Mouse (Mus musculus) spleen, postnatal 36 days (tissue): ENCODE data around the gene Hmgcl.
A peak's percentile ranks its signal among the peaks of the same experiment; 100 is the strongest.
"Not testable (repeated sequence)": the region's sequence is repeated elsewhere in the genome, so short reads cannot be mapped to it uniquely, and the experiment has no call there.

Source experiments
- DNase-seq, 2 experiments: peaks; one replicate each; pipeline ENCODE4 v3.0.0; 2022; ENCODE audit warnings: low spot score in 2 of 2, mixed read lengths in 1 of 2

The Hmgcl gene

DNA sequence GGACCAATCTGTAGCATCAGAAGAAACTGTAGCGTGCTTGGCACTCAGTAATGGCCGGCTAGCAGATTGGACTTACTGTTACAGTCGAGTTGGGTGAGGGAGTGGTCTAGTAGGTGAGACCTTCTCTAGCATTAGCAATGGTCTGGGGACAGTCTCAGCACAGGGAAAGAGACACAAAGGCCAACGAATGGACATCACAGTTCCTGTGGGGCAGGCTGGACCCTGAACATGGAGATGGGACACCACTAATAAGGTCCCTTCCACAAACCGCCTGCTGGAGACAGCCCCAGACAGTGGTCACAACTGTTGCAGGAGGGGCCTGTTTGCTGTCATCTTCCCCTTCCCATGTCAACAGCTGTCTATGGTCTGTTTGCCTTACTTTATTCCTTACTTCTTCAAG is 15.5 kb downstream of the Hmgcl start:
- DNase-seq, result no peak

DNA sequence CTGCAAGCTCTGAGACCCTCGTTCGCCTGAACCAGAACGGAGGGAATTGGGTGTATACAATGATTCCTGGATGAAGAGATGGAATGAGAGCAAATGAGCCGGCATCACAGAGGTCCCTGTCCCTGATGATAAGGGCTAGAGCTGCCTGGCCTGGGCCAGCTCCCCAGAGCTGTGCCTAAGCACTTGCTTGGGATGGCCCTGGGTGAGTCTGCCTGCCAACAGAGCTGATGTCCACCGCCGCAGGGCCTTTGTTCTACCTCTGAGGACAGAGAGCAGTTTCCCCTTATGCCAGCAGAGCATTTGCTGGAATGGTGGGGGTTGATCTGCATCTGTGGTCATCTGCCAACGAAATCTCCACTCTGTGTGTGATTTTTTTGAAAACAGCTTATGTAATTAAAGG is 15.9 kb downstream of the Hmgcl start:
- no peak for DNase-seq

DNA sequence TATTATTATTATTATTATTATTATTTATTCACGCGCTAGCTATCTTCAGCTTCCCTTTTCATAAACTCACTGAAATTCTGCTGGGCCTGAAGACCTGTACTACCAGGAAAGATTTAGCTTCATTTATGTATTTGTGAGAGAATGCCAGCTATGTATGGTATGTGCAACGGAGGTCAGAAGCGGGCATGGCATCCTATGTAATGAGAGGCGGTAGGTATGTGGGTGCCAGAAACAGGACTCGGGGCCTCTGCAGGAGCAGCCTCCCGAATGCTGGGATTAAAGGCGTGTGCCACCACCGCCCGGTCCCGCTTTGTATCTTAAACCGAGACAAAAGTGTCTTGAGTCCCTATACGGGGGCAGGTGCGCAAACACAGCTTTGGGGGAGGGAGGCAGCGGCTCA is 16.7 kb downstream of the Hmgcl start:
- DNase-seq, result no peak

DNA sequence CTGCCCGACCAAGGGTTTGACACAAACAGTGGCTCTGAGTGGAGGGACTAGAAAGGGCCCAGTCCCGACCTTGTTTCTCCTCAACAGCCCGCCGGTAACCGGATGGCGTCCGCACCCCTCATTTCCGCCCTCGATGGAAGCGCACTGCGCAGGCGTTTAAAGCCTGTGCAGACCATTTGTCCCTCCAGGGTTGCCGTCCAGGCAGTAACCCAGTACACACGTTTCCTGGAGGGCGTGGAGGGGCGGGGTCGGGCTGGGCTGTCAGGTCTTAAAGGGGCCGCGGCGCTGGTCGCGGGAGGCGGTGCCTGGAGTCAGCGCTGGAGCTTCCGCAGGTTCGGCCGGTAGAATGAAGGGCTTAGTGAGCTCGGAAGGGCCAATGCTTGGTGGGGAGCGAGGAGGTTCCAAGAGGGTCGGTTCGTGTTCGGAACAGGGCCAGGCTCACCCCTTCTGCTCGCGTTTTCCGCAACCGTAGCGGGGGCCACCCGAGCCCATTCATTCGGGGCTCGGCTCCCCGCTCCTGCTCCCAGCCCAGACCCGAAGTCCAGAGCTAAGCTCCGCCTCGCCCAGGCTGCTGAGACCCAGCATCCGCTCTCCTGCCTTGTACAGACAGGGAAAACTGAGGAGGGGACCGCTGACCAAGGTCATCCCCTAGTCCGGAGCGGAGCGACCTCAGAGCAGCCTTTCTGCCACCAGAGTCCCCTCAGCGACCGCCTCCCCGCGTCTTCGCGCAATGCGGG is 17.4 kb downstream of the Hmgcl start, which contains the start of gene Gale:
Gale (plus strand) TSS at position 271 of the 737 bp plus-strand sequence.
- peak; percentile 96 for DNase-seq

DNA sequence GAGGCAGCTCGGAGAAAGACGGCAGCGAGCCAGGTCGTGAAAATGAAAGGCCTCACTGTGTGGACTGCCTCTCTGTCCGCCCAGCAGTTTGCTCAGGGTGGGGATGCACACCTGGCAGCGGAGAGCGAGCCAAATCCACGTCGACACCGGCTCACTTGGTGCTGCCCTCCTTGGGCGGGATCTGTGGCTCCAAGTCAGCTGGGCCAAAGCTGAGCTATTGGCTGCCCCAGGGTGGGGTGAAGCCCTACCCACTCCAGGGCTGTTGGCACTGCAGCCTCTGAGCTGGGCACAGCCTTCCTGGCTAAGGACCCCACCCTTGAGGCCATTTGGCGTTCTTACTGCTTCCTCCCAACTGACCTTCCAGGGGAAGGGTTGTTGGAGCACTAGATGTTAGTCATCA is 18.2 kb downstream of the Hmgcl start:
- peak; percentile 43 to 45 for DNase-seq

DNA sequence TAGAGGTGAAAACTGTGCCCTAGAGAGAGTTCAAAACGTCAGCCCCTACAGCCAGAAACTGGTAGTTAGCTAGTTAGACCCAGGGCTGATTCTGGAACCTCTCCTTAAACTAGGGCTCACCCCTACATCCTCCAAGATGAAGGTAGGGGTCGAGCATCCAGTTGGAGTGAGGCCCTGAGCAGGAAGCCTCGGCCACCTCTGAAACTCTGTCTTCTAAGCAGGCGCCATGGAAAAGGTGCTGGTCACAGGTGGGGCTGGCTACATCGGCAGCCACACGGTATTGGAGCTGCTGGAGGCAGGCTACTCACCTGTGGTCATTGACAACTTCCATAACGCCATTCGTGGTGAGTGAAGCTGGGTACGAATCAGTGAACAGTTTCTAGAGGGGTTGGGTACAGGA is 18.9 kb downstream of the Hmgcl start:
- DNase-seq, result no peak

DNA sequence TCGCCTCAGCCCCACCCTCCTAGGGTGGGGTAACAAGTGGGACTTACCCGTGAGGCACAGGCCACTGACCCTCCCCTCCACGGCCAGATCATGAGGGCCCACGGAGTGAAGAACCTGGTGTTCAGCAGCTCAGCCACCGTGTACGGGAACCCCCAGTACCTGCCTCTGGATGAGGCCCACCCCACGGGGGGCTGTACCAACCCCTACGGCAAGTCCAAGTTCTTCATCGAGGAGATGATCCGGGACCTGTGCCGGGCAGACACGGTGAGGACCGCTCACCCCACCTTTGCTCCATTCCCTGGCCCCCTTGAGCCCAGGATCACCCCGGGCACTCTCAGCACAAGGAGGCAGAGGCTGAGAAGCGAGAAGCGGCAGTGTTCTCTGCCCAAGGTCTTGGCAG is 20.0 kb downstream of the Hmgcl start:
- no peak for DNase-seq

DNA sequence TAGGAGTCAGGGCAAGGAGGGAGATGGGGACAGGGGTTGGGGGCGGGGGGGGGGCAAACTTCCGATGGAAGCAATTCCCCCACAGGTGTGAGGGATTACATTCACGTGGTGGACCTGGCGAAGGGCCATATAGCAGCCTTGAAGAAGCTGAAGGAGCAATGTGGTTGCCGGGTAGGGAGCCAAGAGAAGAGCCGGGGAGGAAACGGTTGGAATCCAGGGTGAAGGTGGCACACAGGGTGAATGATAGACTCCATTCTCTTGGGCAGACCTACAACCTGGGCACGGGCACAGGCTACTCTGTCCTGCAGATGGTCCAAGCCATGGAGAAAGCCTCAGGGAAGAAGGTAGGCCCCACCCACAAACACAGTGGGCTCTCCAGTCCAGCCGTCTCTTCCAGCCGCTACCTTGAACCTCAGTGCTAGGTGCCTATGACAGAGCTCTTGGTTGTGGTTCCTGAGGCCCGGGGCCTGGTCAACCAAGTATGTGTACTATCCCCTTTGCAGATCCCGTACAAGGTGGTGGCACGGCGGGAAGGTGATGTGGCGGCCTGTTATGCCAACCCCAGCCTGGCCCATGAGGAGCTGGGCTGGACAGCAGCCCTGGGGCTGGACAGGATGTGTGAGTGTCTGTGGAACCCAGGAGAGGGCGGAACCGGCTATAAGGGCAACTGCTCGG is 21.0 kb downstream of the Hmgcl start:
- no peak for DNase-seq

DNA sequence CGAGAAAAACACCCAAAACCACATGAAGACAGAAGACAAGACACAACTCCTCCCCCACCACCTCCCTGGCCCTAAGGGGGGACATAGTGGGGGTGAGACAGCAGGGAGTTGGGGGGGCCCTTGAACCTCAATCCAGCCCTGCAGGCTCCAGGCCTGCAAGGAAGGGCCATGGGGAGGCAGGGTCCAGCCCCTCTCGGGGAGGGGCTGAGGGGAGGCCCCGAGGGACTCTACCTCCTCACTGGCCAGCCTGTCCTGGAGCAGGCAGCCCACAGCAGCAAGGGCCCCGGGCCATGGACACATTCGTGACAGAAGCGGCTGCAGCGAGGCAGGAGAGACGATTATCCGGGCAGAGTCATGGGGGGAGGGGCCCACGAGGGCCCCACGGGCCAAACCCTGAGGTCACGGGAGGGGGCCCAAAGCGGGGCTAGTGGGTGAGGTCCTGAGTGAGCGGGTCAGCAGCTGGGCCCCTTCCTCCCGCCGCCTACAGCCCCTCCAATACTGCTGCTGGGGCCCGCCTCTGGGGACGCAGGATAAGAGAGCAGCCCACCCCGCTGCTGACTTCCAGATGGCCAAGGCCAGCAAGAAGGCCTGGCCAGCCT is 22.1 kb downstream of the Hmgcl start:
- no peak for DNase-seq

DNA sequence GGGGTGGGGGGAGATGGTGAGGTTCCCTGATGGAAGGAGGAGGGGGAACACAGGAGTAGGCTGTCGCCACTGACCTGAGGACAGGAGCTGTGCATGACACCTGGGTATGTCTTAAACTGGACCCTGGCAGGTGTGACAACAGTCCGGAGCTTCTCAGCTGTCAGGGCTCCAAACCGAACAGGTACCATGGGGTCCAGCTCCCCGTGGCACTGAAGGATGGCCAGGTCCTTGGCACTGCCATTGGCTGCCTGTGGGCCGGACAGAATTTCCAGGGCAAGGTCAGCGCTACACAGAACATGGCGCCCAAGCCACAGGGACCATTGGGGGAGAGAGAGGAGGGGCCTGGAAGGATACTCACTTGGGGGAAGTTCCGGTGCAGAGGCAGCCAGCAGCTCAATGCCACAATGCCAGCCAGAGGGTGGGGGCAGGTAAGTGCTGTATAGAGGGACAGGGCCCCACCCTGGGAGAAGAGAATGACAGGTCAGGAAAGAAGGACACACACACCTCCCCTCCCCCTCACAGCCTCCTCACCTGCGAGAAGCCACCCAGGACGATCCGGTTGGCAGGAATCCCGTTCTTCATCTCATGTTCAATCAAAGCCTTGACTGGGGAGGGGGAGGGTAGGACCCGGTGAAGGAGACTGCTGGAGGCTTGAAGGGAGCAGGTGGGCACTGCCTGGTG is 23.0 kb downstream of the Hmgcl start:
- DNase-seq, result no peak

DNA sequence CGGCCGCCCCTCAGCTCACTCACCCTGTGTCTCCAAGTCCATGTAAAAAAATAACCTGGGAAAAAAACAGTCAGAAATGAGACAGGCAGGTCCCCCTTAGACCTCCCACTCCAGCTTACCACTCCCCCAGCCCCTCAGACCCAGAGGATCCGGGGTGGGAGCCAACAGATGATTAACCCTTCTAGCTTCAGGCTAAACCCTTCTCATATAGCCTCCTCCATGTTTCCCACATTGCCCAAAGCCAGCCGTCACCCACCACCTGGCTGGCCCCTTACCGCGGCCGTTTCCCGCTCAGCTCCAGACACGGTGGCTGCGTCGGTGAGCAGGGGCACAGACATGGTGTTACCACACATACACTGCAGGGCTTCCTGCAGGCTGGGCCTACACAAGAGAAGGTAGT is 24.3 kb downstream of the Hmgcl start:
- DNase-seq, result peak in 1 of 2 experiments; percentile 1

DNA sequence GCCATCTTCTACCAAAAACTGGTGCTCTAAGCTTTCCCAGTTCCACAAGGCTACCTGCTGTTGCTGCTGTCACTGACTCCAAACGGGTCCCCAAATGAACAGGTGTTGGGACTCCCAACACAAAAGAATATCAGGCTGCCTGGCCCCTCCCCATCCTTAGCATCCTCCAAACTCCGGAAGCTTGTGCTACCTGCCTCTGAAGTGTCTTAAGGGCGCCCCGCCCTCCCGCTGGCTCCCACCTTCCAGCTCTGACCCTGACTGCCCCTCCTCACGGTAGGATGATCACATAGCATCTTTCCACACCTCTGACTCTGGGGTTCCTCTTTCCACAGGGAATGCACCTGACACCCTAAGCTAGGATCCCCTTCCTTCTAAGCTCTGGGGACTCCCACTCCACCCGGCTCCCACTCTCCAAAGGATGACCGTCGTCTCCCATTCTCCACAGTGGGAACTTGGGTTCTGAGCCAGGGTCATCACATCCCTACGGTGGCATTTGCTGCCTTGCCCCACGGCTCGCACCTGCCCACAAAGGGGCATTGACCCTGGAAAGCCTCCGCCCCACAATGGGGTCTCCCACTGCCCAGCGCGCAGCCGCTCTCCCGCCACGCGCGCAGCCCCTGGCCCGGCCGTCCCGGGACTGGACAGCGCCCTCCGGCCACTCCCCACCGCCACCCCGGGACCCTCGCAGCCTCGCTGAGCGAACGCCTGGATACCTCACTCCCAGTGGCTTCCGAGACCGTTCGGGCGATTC is 25.7 kb downstream of the Hmgcl start:
- peak in 1 of 2 experiments; percentile 31 for DNase-seq

DNA sequence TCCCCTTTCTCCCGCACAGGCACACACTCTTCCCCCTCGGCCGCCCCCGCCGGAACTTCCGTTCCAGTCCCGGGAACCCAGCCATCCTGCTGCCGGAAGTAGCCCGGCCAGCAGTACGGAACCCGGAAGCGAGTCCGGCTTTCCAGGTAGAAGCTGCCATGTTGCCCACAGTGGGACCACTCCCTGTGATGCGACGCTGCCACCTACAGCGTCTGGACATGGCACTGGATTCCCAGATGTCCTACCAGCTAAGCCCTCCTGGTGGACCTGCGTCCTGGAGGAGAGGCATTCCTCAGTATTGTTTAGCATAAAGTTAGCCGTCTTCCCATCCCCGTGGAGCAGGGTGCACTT is 26.3 kb downstream of the Hmgcl start, which contains the start of gene Lypla2:
Lypla2 (minus strand) TSS at position 71 of the 351 bp plus-strand sequence.
- DNase-seq, result peak; percentile 84

DNA sequence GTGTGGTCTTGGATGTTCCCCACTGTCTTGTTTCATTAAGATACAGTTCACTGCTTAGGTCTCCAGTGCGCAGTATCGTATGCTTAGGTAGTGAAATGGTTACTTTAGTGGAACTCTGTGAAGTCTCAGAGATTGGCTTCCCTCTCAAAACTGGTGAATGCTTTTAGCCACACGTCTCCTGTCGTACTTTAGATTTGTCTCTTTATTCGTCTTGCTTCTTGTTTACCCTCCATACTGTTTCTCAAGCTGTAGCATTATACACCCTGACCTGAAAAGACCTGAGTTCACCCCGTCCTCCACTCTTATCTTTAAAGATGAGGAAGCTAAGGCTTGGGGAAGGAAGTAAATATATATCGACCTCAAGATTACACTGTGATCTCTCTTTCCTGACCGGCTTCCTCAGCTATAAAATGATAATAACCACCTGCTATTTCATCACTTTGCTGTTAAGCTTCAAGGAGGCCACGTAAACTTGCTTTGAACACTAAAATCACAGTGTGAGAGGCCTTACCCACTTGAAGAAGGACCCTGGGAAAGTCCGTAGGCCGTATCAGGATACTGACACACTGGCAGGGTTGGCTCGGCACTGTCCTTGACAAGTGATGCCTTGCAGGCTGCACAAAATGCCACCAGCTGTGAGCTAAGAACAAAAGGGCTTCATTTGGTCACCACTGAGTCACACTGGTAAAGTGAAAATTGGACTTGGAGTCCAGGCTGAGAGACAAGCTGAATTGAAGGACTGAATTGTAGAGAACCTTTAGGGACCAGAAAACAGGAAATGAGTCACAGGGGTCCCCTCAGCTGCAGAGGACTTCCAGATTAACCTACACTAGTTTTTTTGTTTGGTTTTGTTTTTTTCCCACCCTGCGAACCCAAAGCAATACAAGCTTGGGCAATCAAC is 26.9 kb downstream of the Hmgcl start:
- DNase-seq, result no peak

DNA sequence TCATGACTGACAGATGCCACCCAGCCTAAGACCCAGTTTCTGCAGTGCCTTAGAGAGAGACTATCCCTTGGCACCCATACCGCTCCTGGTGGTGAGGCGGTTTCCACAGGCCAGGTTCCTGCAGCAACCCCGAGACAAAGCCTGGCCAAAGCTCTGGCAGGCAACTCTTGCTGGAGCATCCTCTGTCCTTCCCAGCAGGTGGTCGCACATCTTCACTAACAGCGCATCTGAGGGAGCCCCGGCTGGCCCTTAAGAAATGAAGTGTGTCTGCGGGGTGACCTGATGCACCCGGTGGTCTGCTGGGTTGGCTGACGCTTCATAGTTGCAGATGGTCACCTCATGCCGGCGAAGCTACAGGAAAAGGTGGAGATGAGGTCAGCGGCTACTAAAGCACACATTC is 29.9 kb downstream of the Hmgcl start:
- peak in 1 of 2 experiments; percentile 0 for DNase-seq

DNA sequence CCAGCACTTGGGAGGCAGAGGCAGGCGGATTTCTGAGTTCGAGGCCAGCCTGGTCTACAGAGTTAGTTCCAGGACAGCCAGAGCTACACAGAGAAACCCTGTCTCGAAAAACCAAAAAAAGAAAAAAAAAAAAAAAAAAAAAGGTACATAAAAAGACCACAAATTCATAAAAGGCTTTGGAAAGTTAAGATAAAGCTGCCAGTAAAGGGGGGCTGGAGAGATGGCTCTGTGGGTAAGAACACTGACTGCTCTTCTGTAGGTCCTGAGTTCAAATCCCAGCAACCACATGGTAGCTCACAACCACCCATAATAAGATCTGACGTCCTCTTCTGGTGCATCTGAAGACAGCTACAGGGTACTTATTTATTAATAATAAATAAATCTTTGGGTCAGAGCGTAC is 34.0 kb downstream of the Hmgcl start:
- not testable (repeated sequence) for DNase-seq

DNA sequence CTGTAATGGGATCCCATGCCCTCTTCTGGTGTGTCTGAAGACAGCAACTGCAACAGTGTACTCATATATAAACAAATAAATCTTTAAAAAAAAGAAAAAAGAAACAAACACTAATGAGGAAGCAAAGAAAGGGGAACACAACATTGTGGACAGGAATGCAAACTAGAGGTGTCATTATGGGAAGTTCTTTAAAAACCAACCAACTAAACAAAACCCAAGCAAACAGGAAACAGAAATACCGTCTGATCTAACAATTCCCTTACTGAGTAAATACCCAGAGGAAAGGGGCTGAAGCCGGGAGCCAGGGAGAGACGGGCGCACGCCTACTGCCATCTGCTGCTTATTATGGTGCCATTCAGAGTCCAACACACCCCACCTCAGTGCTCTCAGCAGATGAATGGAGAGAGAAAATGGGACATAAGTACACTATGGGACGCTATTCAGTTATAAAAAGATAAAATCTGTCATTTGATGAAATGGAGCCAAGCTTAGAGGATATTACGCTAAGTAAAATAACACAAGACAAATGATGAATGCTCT is 35.3 kb downstream of the Hmgcl start:
- no peak for DNase-seq

DNA sequence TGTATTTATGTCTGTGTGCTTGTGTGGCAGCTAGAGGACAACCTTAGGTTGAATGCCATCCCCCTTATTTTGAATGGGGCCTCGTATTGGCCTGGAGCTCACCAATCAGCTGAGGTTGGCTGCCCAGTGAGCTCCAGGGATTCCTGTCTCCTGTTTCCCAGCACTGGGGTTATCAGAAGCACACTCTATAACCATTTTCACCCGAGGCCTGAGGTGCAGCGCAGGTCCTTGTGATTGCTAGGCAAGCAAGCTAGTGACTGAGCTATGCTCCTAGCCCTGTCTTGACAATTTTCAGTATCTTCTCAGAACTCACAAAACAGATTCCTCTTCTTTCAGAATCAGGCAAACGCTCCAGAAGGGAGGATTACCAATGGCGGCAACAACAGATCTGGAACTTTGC is 38.3 kb downstream of the Hmgcl start:
- DNase-seq, result no peak

DNA sequence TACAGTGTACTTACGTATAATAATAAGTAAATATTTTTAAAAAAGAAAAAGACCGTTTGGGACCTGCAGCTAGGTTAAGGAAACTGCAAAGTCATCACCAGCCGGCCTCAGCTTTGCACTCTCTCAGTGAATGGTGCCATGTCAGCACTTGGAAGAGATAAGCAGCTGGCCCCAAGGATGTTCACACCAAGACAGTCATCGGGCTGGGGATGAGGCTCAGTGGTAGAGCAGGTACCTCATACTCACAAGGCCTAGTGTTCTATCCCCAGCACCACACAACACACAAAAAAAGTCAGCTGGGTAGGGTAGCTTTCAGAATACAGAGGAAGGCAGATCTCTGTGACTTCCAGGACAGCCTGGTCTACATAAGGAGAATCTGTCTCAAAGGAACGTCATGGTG is 38.9 kb downstream of the Hmgcl start:
- peak; percentile 54 to 75 for DNase-seq

DNA sequence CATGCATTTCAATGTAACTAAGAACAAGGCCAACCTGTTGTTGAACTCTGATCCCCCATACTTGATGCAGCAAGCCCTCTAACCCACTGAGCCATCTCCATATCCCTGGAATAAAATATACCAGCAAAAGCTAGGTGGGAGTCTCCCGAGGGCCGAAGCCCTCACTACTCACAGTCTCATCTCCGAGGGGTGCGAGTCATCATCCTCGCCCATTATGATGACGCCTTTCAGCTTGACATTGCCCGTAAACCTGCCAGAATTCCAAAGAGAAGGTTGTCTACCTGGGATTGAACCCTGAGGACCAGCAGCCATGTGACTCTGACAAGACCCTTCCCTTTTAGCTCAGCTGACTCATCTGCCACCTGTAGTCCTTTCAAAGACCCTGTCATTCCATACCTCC is 39.5 kb downstream of the Hmgcl start:
- no peak for DNase-seq
